8 mouse cellular contexts compared by ENCODE assay signal in the genomic region with DNA sequence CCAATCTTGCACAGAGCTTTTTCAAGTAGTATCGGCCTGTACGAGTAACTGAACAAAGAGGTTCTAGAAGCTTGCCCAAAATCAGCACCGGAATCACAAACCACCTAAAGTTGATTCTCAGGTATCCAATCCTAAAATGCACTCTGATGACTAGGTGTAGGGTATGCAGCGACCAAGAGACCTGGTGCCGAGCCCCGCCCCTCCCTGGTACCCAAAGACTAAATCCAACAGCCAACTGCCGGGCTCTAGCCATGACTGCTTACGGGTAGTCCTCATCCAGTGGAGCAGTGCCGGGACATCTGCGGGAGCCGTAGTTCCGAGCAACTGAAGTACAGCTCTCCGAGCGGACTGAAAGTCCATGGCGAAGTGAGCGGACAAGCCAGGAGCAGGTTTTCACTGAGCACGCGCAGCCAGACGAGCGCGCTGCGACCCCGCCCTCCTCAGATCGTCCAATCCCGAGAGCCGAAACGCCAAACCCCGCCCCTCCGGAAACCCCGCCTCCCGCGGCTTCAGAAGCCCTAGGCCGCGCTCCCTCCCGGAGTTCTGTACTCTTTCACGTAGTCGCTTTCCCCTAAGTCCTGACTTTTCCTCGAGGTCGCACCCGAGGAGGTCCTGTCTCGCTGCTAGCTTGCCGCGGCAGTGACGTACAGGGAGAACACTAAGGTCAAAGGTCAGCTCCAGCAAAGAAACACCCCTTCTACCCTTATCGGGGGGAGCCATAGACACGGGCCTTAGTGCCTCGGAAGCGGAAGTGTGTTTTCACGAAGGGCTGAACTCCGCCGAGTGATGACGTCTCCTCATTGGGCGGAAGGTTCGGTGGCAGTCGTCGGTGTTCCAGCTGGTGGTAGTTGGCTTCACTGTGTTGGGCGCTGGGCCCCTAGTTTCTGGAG. TPM values are rescaled to one million over a fixed set of nuclear protein-coding genes. Genes with fewer than 3 reads are reported as not detected.
DNase-seq lines count a peak whose midpoint lies in the region; ATAC-seq and TF ChIP-seq lines count a peak whose summit lies in the region.
"Not testable (repeated sequence)": the region's sequence is repeated elsewhere in the genome, so short reads cannot be mapped to it uniquely, and the experiment has no call there.

A gene (plus strand): TSS at position 546 of the 890 bp plus-strand sequence.

- not testable (repeated sequence) for H3K4me3 ChIP-seq in embryonic fibroblast, embryonic 13.5 days (ENCODE audit: insufficient read depth, low read length)
- H3K4me3 ChIP-seq in hindbrain, embryonic 10.5 days: peak within 1 kb of the TSS; percentile 42
- peak within 1 kb of the TSS; percentile 41; the same call in 1 of the 2 replicates for H3K4me3 ChIP-seq in layer of hippocampus, adult 2 months
- peak within 1 kb of the TSS; percentile 37; the same call in 1 of the 2 replicates for H3K4me3 ChIP-seq in liver, adult 2 months (ENCODE audit: insufficient read depth, low read depth, low read length)
- peak within 1 kb of the TSS; percentile 33 for H3K4me3 ChIP-seq in midbrain, embryonic 13.5 days (replicated peaks)
- peak within 1 kb of the TSS; percentile 51 for H3K4me3 ChIP-seq in testis, adult 2 months (ENCODE audit: control insufficient read depth, low read depth, low read length)

- H3K9me3 ChIP-seq in hindbrain, embryonic 10.5 days; midbrain, embryonic 13.5 days: not testable (repeated sequence)

- not testable (repeated sequence) for H3K9ac ChIP-seq in liver, adult 2 months (ENCODE audit: low read depth, low read length); midbrain, embryonic 13.5 days (replicated peaks)

- not testable (repeated sequence) for H3K79me2 ChIP-seq in liver, adult 2 months (ENCODE audit: control insufficient read depth, insufficient read depth, low read length)

- H3K4me1 ChIP-seq in embryonic fibroblast, embryonic 13.5 days (ENCODE audit: control insufficient read depth, insufficient read depth, low read length); hindbrain, embryonic 10.5 days (replicated peaks); liver, adult 2 months (ENCODE audit: control insufficient read depth, insufficient read depth, low read length); midbrain, embryonic 13.5 days (replicated peaks); testis, adult 2 months (ENCODE audit: control insufficient read depth, insufficient read depth, low read length): not testable (repeated sequence)

- H3K27ac ChIP-seq in embryonic fibroblast, embryonic 13.5 days (ENCODE audit: insufficient read depth, low read length); hindbrain, embryonic 10.5 days; layer of hippocampus, adult 2 months; liver, adult 2 months (replicated peaks; ENCODE audit: insufficient read depth, low read depth, low read length); midbrain, embryonic 13.5 days; testis, adult 2 months (ENCODE audit: control insufficient read depth, insufficient read depth, low read depth, low read length): not testable (repeated sequence)

- no CpG with 5 or more reads among the region's 57 CpGs for WGBS in hindbrain, embryonic 10.5 days
- no CpG with 5 or more reads among the region's 57 CpGs for WGBS in liver, adult 2 months
- WGBS in midbrain, embryonic 13.5 days: no CpG with 5 or more reads among the region's 57 CpGs

- not testable (repeated sequence) for H3K4me2 ChIP-seq in midbrain, embryonic 13.5 days (replicated peaks)

- H3K36me3 ChIP-seq in hindbrain, embryonic 10.5 days; liver, adult 2 months (ENCODE audit: control insufficient read depth, insufficient read depth, low read length); midbrain, embryonic 13.5 days; testis, adult 2 months (ENCODE audit: control insufficient read depth, insufficient read depth, low read length): not testable (repeated sequence)

- ATAC-seq in midbrain, embryonic 13.5 days: peak; percentile 99

- not testable (repeated sequence) for TF ChIP-seq CTCF in embryonic fibroblast, embryonic 13.5 days (IDR thresholded peaks at IDR 0.05; ENCODE audit: borderline replicate concordance, insufficient read depth, low read length); layer of hippocampus, adult 2 months (conservative IDR thresholded peaks at IDR 0.05); liver, adult 2 months (IDR thresholded peaks at IDR 0.05; ENCODE audit: low read depth, low read length); testis, adult 2 months (IDR thresholded peaks at IDR 0.05; ENCODE audit: control insufficient read depth, insufficient read depth, insufficient replicate concordance, low read depth, low read length)

- H3K27me3 ChIP-seq in hindbrain, embryonic 10.5 days (ENCODE audit: insufficient read depth, poor library complexity, severe bottlenecking); liver, adult 2 months (ENCODE audit: control insufficient read depth, insufficient read depth, low read length); midbrain, embryonic 13.5 days; testis, adult 2 months (ENCODE audit: control insufficient read depth, insufficient read depth, low read length): not testable (repeated sequence)

- DNase-seq in adrenal gland, adult 2 months; gastrocnemius, postnatal 4 days (ENCODE audit: low spot score in 2 of 2); hindbrain, embryonic 10.5 days (ENCODE audit: low spot score); layer of hippocampus, adult 2 months (ENCODE audit: low spot score in 2 of 2); liver, adult 2 months (ENCODE audit: extremely low read depth, low read depth, low spot score): not testable (repeated sequence)

- TF ChIP-seq POLR2A in embryonic fibroblast, embryonic 13.5 days (IDR thresholded peaks at IDR 0.05; ENCODE audit: low read depth, low read length); liver, adult 2 months (IDR thresholded peaks at IDR 0.05; ENCODE audit: extremely low read depth, insufficient read depth, low read length); testis, adult 2 months (IDR thresholded peaks at IDR 0.05; ENCODE audit: control insufficient read depth, low read depth, low read length): not testable (repeated sequence)

RNA-seq across cellular contexts. Expression of the gene that starts here (rescaled TPM):
- 10 to 100 TPM; 65.2 to 78.5 TPM for total RNA-seq in adrenal gland, adult 2 months (2021)
- polyA plus RNA-seq in adrenal gland, adult 2 months (2012; rRNA removed): 50.4 and 75.2 TPM in 2 replicates
- 27.6 and 48.1 TPM in 2 replicates for polyA plus RNA-seq in embryonic fibroblast, embryonic 13.5 days (2011; ENCODE audit: insufficient read length, low read depth, missing spikeins)
- 10 to 100 TPM; 38.9 to 41.0 TPM for total RNA-seq in gastrocnemius, postnatal 4 days (2021)
- 36.5 and 38.5 TPM in 2 replicates for polyA plus RNA-seq in hindbrain, embryonic 10.5 days (2016; fragmentation: Nextera tagmentation; extraction: Ambion mirVana)
- total RNA-seq in layer of hippocampus, adult 2 months (2021): 10 to 100 TPM; 51.4 to 58.8 TPM
- total RNA-seq in liver, adult 2 months (2014; rRNA removed): 37.0 and 42.7 TPM in 2 replicates
- polyA plus RNA-seq in liver, adult 2 months (2012; rRNA removed): 23.0 and 24.5 TPM in 2 replicates
- 63.1 and 67.1 TPM in 2 replicates for polyA plus RNA-seq in midbrain, embryonic 13.5 days (2015; fragmentation: Nextera tagmentation; extraction: Ambion mirVana)
- polyA plus RNA-seq in testis, adult 2 months (2012; rRNA removed): 31.5 and 32.9 TPM in 2 replicates
